Mouse (Mus musculus): Measurements from ENCODE around the gene Pfdn6.
"Not testable (repeated sequence)": the region's sequence is repeated elsewhere in the genome, so short reads cannot be mapped to it uniquely, and the experiment has no call there.

Gene Pfdn6

GRCm38 (mm10) chr17:33916294-33916693 lies 23.8 kb downstream of the Pfdn6 start:
- no peak for DNase-seq (ENCODE audit: extremely low read depth, low read depth)

GRCm38 (mm10) chr17:33915671-33916250 lies 24.4 kb downstream of the Pfdn6 start, which contains the start of the genes Tapbp and Zbtb22:
Gene Tapbp (plus strand): TSS chr17:33915899.
Gene Zbtb22 (plus strand): TSS chr17:33915904.
- peak; percentile 99 for DNase-seq (ENCODE audit: extremely low read depth, low read depth)

DNA sequence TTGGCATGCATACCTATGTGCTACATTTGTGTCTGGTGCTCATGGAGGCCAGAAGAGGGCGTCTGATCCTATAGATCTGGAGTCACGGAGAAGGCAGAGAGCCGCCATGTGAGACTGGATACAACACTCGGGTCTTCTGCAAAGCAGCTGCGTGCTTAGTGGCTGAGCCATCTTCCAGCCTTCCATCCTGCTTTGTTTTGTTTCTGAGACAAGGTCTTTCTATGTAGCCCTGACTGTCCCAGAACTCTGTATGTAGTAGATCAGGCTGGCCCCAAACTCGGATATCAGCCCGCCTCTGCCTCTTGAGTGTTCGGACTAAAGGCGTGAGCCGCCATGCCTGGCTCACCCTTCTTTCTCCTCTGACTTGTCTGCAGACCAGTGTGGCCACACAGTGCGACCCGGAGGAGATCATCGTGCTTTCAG lies 25.2 kb downstream of the Pfdn6 start:
- DNase-seq (ENCODE audit: extremely low read depth, low read depth) = no peak

- DNase-seq (ENCODE audit: extremely low read depth, low read depth) = no peak
These were observed 26.2 kb downstream of the Pfdn6 start for GRCm38 (mm10) chr17:33913905-33914304.

DNA sequence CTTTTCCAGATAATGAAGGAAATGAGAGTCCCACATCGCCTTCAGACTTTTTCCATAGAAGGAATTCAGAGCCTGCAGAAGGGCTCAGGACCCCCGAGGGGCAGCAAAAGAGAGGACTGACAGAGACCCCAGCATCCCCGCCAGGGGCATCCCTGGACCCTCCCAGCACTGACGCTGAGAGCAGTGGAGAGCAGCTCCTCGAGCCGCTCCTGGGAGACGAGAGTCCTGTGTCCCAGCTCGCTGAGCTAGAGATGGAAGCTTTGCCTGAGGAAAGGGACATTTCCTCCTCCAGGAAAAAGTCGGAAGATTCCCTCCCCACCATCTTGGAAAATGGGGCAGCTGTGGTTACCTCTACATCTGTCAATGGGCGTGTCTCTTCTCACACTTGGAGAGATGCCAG lies 26.9 kb downstream of the Pfdn6 start:
- DNase-seq (ENCODE audit: extremely low read depth, low read depth) = no peak

DNA sequence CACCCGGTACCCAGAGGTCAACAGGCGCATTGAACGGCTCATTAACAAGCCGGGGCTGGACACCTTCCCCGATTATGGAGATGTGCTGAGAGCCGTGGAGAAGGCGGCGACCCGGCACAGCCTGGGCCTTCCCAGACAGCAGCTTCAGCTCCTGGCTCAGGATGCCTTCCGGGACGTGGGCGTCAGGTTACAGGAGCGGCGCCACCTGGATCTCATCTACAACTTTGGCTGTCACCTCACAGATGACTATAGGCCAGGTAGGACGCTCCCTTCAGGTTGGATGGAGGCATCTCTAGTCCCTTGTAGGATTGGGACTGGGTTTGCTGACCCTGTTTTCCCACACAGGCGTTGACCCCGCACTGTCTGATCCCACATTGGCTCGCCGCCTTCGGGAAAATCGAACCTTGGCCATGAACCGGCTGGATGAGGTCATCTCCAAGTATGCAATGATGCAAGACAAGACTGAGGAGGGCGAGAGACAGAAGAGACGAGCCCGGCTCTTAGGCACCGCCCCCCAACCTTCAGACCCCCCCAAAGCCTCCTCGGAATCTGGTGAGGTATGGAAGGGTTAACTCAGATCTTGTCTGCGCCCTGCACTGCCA lies 28.2 kb downstream of the Pfdn6 start:
- no peak for DNase-seq (ENCODE audit: extremely low read depth, low read depth)

GRCm38 (mm10) chr17:33911052-33911812 lies 28.9 kb downstream of the Pfdn6 start:
- DNase-seq (ENCODE audit: extremely low read depth, low read depth) = no peak

- no peak for DNase-seq (ENCODE audit: extremely low read depth, low read depth)
These were observed 29.6 kb downstream of the Pfdn6 start for GRCm38 (mm10) chr17:33910346-33911051.

GRCm38 (mm10) chr17:33909869-33910250 lies 30.3 kb downstream of the Pfdn6 start:
- DNase-seq (ENCODE audit: extremely low read depth, low read depth) = no peak

GRCm38 (mm10) chr17:33909077-33909868 lies 30.9 kb downstream of the Pfdn6 start, which contains the start of gene Daxx:
Gene Daxx (plus strand): TSS chr17:33909414.
- DNase-seq (ENCODE audit: extremely low read depth, low read depth) = peak; percentile 92

DNA sequence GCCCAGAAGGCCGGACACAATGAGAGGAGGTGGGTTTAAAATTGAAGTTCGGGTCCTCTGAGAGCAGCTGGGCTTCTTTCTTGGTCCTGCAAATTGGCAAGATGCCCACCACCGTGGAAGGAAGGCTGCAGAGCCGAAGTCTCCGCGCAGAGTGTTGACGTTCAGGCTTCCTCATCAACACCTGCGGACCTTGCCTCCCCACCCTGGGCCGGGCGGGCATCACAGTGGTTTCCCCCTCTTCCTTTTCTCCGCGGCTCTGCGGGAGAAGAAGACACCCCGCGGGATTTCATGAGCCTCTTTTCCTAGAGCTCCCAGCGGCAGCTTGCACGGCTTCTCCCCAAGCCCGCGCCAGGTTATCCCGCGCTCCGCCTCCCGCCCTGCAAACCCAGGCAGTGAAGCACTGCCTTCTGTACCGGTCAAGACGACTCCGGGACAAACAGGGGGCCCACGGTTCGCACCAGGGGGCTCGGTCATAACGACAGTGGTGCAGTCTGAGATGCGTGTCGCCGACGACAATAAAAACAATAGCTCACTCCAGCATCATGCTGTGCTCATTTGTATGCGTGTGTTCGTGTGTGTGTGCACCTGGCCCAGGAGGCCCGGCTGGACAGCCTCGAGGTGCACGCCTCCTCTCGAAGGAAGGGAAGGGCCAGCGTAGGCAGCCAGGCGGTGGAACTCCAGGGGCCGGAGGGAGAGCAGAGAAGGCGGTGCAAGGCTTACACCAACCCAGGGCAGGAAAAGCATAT lies 31.6 kb downstream of the Pfdn6 start:
- no peak for DNase-seq (ENCODE audit: extremely low read depth, low read depth)

GRCm38 (mm10) chr17:33904835-33905234 lies 35.3 kb downstream of the Pfdn6 start, which contains the start of gene Platr17:
Gene Platr17 (plus strand): TSS chr17:33905135.
- DNase-seq (ENCODE audit: extremely low read depth, low read depth) = not testable (repeated sequence)

DNA sequence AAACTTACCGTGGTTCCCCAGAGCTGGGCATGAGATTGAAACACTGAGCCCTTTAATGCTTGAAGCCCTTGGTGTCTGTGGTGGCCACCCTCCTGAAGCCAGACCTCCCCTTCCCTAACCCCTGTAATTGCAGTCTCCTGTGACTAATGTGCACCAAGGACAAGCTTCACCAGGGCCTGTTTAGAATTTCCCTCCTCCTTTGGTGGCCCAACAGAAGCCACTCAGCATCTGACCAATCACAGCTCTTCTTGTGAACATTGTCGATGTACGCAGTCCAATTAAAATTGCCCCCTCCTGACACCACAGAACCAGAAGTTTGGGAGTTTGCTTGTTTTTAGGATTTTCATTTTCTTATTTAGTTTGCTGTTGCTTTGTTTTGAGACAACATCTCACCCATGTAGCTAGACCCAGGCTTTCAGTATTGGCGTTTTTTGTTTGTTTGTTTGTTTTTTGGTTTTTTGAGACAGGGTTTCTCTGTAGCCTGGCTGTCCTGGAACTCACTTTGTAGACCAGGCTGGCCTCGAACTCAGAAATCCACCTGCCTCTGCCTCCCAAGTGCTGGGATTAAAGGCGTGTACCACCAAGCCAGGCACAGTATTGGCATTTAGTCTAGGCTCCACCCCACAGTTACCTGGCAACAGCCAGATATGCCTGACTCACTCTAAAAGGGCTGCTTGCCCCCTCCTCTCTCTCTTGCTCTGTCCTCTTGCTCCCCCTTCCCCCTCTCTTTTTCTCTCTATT lies 36.1 kb downstream of the Pfdn6 start:
- DNase-seq (ENCODE audit: extremely low read depth, low read depth) = not testable (repeated sequence)

GRCm38 (mm10) chr17:33902491-33902890 lies 37.7 kb downstream of the Pfdn6 start:
- no peak for DNase-seq (ENCODE audit: extremely low read depth, low read depth)

- DNase-seq (ENCODE audit: extremely low read depth, low read depth) = no peak
These were observed 38.1 kb downstream of the Pfdn6 start for GRCm38 (mm10) chr17:33902079-33902478.

- no peak for DNase-seq (ENCODE audit: extremely low read depth, low read depth)
These were observed 38.5 kb downstream of the Pfdn6 start for GRCm38 (mm10) chr17:33901653-33902052.

GRCm38 (mm10) chr17:33900989-33901314 lies 39.2 kb downstream of the Pfdn6 start:
- no peak for DNase-seq (ENCODE audit: extremely low read depth, low read depth)

DNA sequence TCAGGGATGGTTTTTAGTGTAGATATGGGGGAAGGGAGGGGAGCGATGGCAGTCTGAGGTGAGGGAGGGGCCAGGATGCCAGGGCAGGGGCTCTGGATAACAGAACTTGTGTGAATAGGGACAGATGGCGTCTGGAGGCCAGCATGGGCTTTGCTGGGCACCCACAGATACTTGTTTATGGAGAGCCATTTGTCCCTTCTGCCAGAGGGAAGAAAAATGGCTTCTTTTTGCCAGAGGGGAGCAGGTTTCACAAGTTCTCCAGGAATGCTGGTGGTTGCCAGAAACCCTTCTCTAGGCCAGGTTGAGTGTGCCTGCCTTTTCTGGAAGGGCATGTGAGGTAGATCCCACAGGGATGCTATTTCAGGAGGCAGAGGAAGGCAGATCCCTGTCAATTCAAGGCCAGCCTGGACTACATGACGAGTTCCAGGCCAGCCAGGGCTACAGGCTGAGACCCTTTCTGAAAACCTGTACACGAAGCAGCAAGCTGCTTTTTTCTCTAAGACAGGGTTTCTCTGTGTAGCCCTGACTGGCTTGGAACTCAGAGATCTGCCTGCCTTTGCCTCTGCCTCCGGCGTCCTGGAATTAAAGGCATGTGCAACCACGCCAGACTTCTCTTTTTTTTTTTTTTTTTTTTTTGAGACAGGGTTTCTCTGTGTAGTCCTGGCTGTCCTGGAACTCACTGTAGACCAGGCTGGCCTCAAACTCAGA lies 39.7 kb downstream of the Pfdn6 start:
- DNase-seq (ENCODE audit: extremely low read depth, low read depth) = no peak

DNA sequence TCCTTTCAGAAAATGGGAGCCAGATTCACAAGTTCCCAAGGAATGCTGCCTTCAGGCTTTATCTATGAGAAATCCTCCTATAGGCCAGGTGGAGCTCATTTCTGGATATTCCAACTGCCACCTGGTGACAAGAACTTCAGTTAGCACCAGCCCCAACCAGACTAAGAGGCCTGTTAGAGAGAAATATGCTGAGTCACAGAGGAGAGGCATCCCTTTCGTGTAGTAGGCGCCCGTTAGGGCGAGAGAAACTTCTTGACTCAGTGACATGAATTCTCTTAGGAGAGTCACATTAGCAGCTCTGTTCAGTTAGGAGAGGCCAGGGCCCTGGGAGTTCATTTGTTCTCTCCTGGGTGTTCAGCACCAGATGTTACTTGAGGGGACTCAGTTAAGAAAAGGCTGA lies 40.5 kb downstream of the Pfdn6 start:
- no peak for DNase-seq (ENCODE audit: extremely low read depth, low read depth)
